Mouse (Mus musculus) gonadal fat pad, adult 2 months (tissue): ENCODE data around the gene Mrpl20. TPM values are rescaled to one million over a fixed set of nuclear protein-coding genes. Genes with fewer than 3 reads are reported as not detected.

Source experiments
- DNase-seq: peaks from one replicate; pipeline ENCODE4 v3.0.0-alpha.2; 2012; ENCODE audit warnings: low read depth
- polyA plus RNA-seq: library from polyadenylated mRNA; depleted of rRNA; stranded (reverse); fragments of >200 nt; gene quantifications from 2 replicates; pipeline ENCODE4 v1.2.3, GENCODE M21; 2012

Mrpl20 gene
- polyA plus RNA-seq, 1 experiment: 101 TPM

- DNase-seq: no peak
These were observed 29.2 kb downstream of the Mrpl20 start for GRCm38 (mm10) chr4:155831831-155832230.

DNA sequence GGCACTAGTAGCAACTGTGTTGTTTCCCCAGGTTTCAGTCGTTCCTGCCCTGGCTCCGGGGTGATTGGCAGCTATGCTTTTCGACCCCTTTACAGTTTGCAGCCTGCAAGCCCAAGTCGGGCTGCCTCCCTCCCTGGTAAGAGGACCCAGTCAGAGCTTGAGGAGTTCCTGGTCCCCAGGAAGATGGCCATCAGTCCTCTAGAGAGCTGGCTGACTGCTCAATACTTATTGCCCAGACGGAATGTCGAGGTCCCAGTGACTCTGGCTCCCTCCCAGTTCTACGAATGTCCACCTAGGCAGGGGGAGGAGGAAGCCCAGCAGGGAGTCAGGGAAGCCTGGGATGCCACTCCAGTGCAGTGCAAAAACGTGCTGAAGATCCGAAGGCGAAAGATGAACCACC lies 29.6 kb downstream of the Mrpl20 start:
- DNase-seq: no peak

- no peak for DNase-seq
These were observed 30.6 kb downstream of the Mrpl20 start for GRCm38 (mm10) chr4:155833234-155833633.

GRCm38 (mm10) chr4:155833836-155834235 lies 31.2 kb downstream of the Mrpl20 start:
- DNase-seq: no peak

DNA sequence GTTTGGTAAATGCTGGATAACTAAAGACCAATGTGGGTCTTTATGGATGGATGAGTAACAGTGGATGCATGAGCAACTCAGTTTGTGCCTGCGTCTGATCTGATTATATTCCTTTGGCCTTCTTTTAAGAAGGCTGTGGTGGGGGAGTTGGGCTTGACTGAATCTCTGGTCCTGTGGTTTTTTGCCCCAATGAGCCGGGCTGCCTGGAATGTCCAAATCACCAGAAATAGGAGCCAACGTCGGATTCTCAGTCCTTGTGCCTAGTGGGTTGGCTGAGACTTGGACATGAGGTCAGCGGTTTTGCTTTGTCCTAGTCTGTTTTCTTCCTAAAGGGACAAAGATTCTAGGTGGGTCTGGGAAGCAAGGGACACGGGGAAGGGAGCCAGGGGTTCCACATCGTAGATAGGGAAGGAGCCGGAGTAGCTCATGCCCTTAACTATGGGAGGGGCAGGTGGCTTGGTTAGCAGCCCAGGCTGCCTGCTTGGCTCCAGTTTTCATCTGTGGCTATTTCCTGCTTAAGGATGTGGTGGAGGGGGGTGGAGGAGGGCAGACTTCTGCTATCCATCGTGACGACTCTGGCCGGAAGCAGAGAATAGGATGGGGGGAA lies 34.8 kb downstream of the Mrpl20 start:
- DNase-seq: no peak

DNA sequence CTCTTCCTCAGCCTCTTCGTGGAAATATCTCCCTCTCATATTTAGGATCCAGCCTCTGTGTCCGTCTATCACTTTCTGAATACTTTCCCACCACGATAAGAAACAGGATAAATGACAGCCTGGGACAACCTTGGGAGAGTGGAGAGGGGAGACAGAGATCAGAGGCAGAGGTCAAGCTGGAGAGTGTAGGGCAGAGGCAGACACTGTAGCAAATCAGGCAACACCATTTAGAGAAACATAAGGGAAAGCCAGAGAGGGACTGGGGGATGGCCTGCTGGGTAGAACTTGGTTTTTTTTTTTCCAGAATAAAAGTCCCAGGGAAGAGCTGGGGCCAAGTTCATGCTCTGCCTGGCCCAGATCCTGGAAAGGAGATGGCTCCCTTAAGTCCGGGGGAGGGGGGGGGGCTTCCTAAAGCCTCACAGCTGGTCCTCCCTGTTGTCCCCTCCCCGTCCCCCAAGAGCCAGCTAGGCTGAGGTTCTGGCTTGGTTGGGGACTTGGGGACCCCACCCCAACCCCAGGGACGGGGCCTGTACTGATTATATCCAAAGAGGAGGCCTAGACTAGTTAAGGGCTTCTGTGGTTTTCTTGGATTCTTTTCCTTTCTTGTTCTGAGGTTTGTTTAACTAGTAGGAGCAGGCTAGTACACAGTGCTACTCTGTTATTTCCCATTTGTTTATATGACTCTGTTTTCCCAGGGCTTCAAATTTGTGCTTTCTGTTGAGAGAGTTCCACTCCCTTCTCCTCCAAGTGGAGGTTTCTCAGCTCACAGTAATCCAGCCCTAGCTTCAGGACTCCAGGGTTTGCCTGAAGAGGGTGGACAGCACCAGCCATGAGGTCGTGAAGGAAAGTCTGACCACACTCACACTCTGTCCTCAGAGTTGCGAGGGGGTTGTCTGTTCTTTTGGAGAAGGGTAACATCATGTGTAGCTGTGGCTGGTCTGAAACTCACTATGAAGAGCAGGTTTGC lies 35.8 kb downstream of the Mrpl20 start:
- DNase-seq: no peak

GRCm38 (mm10) chr4:155839483-155839910 lies 36.8 kb downstream of the Mrpl20 start, which contains the start of gene Mxra8:
Gene Mxra8, plus strand, starts transcription at chr4:155839680.
- no peak for DNase-seq

- no peak for DNase-seq
These were observed 37.7 kb downstream of the Mrpl20 start for GRCm38 (mm10) chr4:155840076-155841002.

DNA sequence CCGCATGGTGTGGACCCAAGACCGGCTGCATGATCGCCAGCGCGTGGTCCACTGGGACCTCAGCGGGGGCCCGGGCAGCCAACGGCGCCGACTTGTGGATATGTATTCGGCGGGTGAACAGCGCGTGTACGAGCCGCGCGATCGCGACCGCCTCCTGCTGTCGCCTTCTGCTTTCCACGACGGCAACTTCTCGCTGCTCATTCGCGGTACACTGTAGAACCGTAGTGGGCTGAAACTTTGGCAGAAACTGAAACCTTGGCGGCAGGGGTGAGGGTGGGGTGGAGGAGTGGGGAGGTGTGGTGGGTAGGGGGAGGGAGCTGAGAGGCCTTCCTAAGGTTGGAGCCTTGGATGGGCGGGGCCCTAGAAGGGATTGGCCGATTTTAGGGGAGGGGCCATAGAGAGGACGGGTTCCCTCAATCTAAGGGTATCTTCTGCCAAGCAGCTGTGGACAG lies 38.4 kb downstream of the Mrpl20 start:
- no peak for DNase-seq

DNA sequence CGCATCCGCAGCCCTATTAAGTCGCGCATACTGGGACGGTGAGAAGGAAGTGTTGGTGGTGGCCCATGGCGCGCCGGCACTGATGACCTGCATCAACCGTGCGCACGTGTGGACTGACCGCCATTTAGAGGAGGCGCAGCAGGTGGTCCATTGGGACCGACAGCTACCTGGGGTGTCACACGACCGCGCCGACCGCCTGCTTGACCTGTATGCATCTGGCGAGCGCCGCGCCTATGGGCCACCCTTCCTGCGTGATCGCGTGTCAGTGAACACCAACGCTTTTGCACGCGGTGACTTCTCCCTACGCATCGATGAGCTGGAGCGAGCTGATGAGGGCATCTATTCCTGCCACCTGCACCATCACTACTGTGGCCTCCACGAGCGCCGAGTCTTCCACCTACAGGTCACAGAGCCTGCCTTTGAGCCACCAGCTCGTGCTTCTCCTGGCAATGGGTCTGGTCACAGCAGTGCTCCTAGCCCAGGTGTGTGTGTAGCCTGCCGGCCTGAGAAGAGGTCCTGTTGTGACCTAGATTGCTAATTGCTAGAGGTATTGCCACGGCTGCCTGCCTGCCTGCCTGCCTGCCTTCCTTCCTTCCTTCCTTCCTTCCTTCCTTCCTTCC lies 39.1 kb downstream of the Mrpl20 start:
- no peak for DNase-seq

- no peak for DNase-seq
These were observed 40.6 kb downstream of the Mrpl20 start for GRCm38 (mm10) chr4:155843231-155843630.

- no peak for DNase-seq
These were observed 44.3 kb downstream of the Mrpl20 start, which contains the start of gene Dvl1 for GRCm38 (mm10) chr4:155846871-155847578. Gene Dvl1, plus strand, starts transcription at chr4:155847402.

GRCm38 (mm10) chr4:155847591-155848352 lies 45.1 kb downstream of the Mrpl20 start:
- no peak for DNase-seq

- DNase-seq: no peak
These were observed 45.9 kb downstream of the Mrpl20 start for GRCm38 (mm10) chr4:155848434-155849095.

DNA sequence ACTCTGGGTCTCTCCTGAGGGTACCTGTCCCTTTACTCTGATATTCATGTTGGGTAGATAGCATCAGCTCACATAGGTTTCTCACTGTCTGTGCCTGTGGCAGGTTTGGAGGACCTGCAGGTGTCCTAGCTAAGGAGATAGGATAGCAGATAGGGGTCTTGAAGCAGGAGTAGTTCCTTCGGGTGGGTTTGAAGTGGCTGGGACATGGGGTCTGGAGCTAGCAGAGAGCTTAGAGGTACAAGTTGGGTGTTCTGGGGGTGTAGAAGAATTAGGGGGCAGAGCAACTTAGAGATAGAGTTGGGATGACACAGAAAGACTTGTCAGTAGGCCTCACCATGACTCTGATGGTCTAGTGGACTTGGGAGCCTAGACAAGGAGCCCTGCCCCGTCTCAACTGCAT lies 46.7 kb downstream of the Mrpl20 start:
- no peak for DNase-seq

GRCm38 (mm10) chr4:155849792-155850451 lies 47.2 kb downstream of the Mrpl20 start:
- no peak for DNase-seq

DNA sequence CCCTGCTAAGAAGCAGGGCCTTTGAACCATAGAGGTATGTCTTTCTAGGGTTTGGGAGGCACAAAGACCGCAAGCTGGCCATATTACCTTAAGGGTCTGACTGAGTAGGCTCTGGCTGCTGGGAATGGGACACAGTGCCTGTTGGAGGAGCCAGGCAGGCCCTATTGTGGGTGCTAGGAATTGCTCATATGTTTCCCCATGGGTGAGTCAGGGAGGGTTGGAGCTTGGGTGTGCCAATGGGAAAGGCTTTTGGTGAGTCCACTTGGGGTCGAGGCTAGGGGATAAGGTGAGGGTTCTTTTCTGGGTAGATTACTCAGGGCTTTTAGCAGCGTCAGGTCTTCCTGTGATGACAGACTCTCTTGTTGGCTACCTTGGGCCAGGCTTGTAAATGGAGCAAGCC lies 48.7 kb downstream of the Mrpl20 start:
- no peak for DNase-seq

DNA sequence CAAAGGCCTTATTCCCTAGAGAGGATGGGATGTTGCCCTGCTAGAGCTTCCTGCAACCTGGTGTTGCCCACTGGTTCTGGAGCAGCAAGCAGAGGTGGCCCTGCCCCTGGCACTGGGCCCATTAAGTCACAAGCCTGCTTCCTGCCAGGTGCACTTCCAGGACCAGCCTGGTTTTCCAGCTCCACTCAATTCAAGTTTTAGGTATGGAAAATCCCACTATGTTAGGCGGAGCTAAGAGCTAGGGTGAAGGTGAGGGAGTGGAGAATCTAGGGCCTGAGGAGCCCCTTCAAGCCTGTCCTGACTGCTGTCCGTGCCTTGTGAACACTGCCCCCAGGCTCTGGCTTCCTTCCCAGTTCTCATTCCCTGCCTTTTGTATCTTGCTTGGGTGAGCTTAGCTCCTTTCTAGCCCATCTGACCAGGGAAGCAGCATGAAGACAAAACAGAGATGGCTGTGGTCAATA lies 49.3 kb downstream of the Mrpl20 start:
- no peak for DNase-seq

GRCm38 (mm10) chr4:155853421-155853820 lies 50.7 kb downstream of the Mrpl20 start:
- DNase-seq: no peak
